Mouse (Mus musculus) kidney, embryonic 15.5 days (tissue): ENCODE measurements around the gene Cript. TPM values are rescaled to one million over a fixed set of nuclear protein-coding genes. Genes with fewer than 3 reads are reported as not detected.
"Not testable (repeated sequence)": the region's sequence is repeated elsewhere in the genome, so short reads cannot be mapped to it uniquely, and the experiment has no call there.

Source experiments
- ATAC-seq: fragments of 200-750 bp; cut with Nextera tagmentation; replicated peaks from 2 replicates; pipeline ENCODE4 v1.8.0; 2017; ENCODE audit warnings: moderate TSS enrichment; ENCODE audit not compliant: low FRiP score
- H3K27ac ChIP-seq: fragments of 300-500 bp; sonication (generic); 2 replicates; pipeline ENCODE4 v1.5.1; 2015; ENCODE audit warnings: mild to moderate bottlenecking, inconsistent platforms
- H3K27me3 ChIP-seq: fragments of 300-500 bp; sonication (generic); 2 replicates; pipeline ENCODE4 v1.6.1; 2015; ENCODE audit warnings: inconsistent platforms
- H3K36me3 ChIP-seq: fragments of 300-500 bp; sonication (generic); 2 replicates; pipeline ENCODE4 v1.6.1; 2015; ENCODE audit warnings: inconsistent platforms
- H3K4me1 ChIP-seq: fragments of 300-500 bp; sonication (generic); 2 replicates; pipeline ENCODE4 v1.6.1; 2015; ENCODE audit warnings: inconsistent platforms
- H3K4me2 ChIP-seq: fragments of 300-500 bp; sonication (generic); 2 replicates; pipeline ENCODE4 v1.6.1; 2015; ENCODE audit warnings: moderate library complexity, mild to moderate bottlenecking, inconsistent platforms
- H3K4me3 ChIP-seq: fragments of 300-500 bp; sonication (generic); replicated peaks from 2 replicates; pipeline ENCODE4 v1.5.1; 2015; ENCODE audit warnings: mild to moderate bottlenecking, inconsistent platforms
- H3K9ac ChIP-seq: fragments of 300-500 bp; sonication (generic); 2 replicates; pipeline ENCODE4 v1.6.1; 2015; ENCODE audit warnings: mild to moderate bottlenecking, inconsistent platforms
- H3K9me3 ChIP-seq: fragments of 300-500 bp; sonication (generic); replicated peaks from 2 replicates; pipeline ENCODE4 v1.6.1; 2016; ENCODE audit warnings: inconsistent platforms
- WGBS: fragments of 180-500 bp; shearing (Covaris S2); methylation state at CpG from one replicate; pipeline ENCODE4 v1.1.7; 2015; ENCODE audit warnings: mixed read lengths; 5-methylcytosine and 5-hydroxymethylcytosine counted together
- polyA plus RNA-seq: library from polyadenylated mRNA; unstranded; fragments of >200 nt; fragmentation: Nextera tagmentation; extraction: Ambion mirVana; gene quantifications from 2 replicates; pipeline ENCODE4 v1.2.1, GENCODE M21; 2015

The Cript gene
- polyA plus RNA-seq, 1 experiment from 2014 or later, result 136 TPM

DNA sequence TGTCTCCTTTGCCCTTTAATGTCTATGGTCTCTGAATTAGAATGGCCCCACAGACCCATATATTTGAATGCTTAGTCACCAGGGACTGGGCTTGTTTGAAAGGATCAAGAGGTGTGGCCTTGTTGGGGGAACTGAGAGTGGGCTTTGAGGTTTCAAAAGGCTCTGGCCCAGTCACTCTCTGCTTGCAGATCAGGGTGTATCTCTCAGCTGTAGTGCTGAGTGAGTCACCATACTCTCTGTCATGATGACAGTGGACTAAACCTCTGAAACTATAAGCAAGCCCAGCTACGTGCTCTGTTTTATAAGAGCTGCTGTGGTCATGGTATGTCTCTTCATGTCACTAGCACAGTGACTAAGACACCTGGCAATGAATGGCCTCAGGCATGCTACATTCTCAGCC lies 27.1 kb downstream of the Cript start:
- no peaks in the 10 kb centered on the region for H3K27me3 ChIP-seq
- H3K9me3 ChIP-seq, result no peaks in the 10 kb centered on the region
- H3K27ac ChIP-seq, result no peak overlapping the region
- H3K4me2 ChIP-seq, result no peak overlapping the region
- H3K4me3 ChIP-seq, result no peak overlapping the region
- H3K36me3 ChIP-seq, result no peaks in the 10 kb centered on the region
- no peak for ATAC-seq
- WGBS, result 91% methylated on average over 1 of the region's 1 CpGs
- H3K4me1 ChIP-seq, result peaks cover 29% of the 10 kb centered on the region
- H3K9ac ChIP-seq, result no peak overlapping the region

DNA sequence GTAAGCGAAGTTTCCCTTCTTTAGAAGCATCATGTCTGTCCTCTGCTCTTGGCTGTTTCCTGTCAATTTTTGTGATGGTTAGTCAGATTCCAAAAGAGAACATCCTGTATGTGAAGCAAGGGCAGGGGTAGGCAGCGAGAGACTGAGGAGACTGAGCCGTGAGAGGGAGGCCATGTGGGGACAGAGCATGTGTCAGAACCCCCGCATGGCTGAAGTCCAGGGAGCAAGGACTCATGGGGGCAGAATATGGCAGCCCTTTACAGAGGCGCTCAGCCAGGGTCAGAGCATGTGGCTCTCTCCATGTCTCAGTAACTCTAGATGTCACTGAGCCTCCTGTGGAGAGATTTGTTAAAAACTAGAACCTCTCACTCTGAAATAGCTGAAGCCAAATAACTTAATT lies 28.6 kb downstream of the Cript start:
- no peak overlapping the region for H3K4me2 ChIP-seq
- H3K4me1 ChIP-seq, result peaks cover 35% of the 10 kb centered on the region
- H3K9ac ChIP-seq, result no peak overlapping the region
- no peak for ATAC-seq
- H3K27me3 ChIP-seq, result no peaks in the 10 kb centered on the region
- 66% methylated on average over 5 of the region's 5 CpGs for WGBS
- H3K36me3 ChIP-seq, result no peaks in the 10 kb centered on the region
- no peak overlapping the region for H3K4me3 ChIP-seq
- H3K27ac ChIP-seq, result peak overlapping the region; percentile 85; the same call in 1 of the 2 replicates
- H3K9me3 ChIP-seq, result no peaks in the 10 kb centered on the region

DNA sequence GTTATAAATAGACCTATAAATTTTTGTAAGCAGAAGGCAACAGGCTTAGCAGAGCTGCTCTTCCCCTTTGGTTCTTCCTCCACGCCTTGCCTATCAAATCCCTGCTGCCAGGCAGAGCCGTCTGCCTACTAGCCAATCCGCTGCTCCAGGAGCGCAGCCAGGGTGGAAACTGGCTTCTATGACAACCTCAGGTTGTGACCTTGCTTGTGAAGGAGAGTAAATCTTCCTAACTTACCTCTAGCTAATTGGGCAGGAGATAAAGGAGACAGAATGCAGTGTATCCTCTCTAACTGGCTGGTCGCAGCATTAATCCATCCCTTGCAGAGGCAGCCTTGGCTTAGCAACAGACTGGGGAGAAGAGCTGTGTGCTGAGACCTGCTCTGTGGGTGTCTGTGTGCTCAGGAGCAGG lies 29.7 kb downstream of the Cript start:
- Histone ChIP-seq H3K27ac (peak overlapping the region; percentile 85), H3K36me3 (no peaks in the 10 kb centered on the region), H3K9ac (no peak overlapping the region), H3K4me2 (0 out of 2 replicates have a peak overlapping the region, but pooled peaks have one; percentile 1), H3K4me3 (no peak overlapping the region), H3K27me3 (no peaks in the 10 kb centered on the region), H3K9me3 (no peaks in the 10 kb centered on the region), H3K4me1 (peaks cover 35% of the 10 kb centered on the region)
- WGBS, result 6% methylated on average over 5 of the region's 5 CpGs
- peak; percentile 85 for ATAC-seq

DNA sequence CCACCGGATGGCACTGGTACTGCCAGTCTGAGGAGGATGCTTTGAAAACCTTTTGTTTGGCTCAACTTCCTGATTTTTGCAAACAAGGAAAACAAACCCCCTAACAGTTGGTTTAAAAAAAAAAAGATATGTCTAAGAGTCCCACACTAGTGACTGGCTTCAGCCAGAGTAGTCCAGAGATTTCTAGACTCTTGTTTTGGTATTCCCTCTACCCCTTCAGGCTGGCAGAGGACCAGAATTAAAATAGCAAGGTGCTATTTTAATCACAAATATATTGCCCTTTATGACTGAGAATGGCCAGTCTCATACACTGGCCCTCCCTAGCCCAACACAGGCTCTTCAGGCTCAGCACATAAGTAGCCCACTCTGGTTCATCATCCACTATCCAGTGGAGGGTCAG lies 30.3 kb downstream of the Cript start:
- no peak overlapping the region for H3K9ac ChIP-seq
- H3K4me2 ChIP-seq, result no peak overlapping the region
- peak overlapping the region; percentile 85 for H3K27ac ChIP-seq
- no peaks in the 10 kb centered on the region for H3K36me3 ChIP-seq
- H3K4me1 ChIP-seq, result peaks cover 30% of the 10 kb centered on the region
- no peak for ATAC-seq
- WGBS, result 45% methylated on average over 1 of the region's 1 CpGs
- no peaks in the 10 kb centered on the region for H3K9me3 ChIP-seq
- no peak overlapping the region for H3K4me3 ChIP-seq
- H3K27me3 ChIP-seq, result no peaks in the 10 kb centered on the region

DNA sequence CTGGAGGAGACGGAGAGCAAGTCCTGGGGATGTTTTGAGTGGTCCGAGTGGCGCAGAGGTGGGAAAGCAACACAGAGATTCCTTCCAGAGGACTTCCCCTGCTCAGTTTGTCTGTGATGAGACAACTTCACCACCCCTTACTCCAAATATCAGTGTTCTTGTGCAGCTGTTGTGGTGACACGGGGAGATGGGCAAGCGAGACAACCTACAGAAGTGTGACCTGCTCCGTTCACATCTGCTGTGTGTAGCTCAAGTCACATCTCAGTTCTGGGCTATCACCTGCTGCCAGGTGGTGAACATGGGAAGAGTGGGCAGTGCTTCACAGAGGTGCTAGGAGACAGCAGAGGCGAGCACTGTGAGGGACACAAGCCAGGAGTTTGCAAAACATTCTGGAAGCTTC lies 31.4 kb downstream of the Cript start:
- Histone ChIP-seq H3K4me2 (no peak overlapping the region), H3K27me3 (no peaks in the 10 kb centered on the region), H3K27ac (no peak overlapping the region), H3K4me3 (no peak overlapping the region), H3K36me3 (no peaks in the 10 kb centered on the region), H3K9me3 (no peaks in the 10 kb centered on the region), H3K9ac (no peak overlapping the region), H3K4me1 (peaks cover 30% of the 10 kb centered on the region)
- no peak for ATAC-seq
- 88% methylated on average over 7 of the region's 7 CpGs for WGBS

GRCm38 (mm10) chr17:87057486-87058266 lies 32.3 kb downstream of the Cript start:
- no peak for ATAC-seq
- H3K4me3 ChIP-seq, result no peak overlapping the region
- H3K4me1 ChIP-seq, result peaks cover 32% of the 10 kb centered on the region
- H3K27ac ChIP-seq, result 0 out of 2 replicates have a peak overlapping the region, but pooled peaks have one; percentile 45
- no peak overlapping the region for H3K4me2 ChIP-seq
- no peaks in the 10 kb centered on the region for H3K27me3 ChIP-seq
- H3K9me3 ChIP-seq, result no peaks in the 10 kb centered on the region
- H3K36me3 ChIP-seq, result no peaks in the 10 kb centered on the region
- 67% methylated on average over 8 of the region's 8 CpGs for WGBS
- no peak overlapping the region for H3K9ac ChIP-seq

DNA sequence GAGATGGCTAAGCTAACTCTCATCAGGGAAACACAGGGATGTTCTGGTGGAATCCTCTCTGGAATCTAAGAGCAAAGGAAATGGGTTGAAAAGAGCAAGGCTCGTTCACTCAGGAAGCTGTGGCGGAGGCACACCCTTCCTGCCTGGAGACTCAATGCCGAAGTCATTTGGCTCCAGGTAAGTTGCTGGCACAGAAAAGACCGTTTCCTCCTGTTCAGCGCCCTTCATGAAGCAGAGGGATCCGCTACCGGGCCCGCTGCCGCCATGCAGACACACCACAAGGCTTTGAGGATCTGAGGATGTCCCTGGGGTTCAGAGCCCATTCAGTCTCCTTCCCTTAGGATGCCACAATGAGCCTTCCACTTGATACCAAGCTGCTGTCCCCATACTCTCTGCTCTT lies 37.3 kb downstream of the Cript start:
- peak overlapping the region; percentile 79 for H3K27ac ChIP-seq
- WGBS, result 78% methylated on average over 9 of the region's 9 CpGs

DNA sequence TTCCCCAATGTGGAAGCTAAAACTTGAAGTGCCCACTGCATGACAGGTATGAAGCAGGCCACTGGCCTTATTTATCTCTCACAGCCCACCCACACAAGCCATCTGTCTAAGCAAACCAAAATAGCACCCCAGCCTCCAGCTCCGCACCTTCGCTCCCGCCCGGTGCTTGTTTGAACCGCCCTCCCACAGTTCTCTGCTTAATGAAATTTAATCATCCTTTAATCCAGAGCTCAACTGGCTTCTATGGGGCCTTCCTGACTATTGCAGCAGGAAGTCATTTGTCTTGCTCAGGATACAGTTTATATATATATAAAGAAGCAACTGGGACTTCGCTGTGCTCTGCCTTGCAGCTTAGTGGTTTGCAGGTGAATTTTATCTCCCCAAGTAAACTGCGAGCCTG lies 38.1 kb downstream of the Cript start:
- H3K4me3 ChIP-seq, result no peak overlapping the region
- no peaks in the 10 kb centered on the region for H3K9me3 ChIP-seq
- no peaks in the 10 kb centered on the region for H3K36me3 ChIP-seq
- H3K27ac ChIP-seq, result peak overlapping the region; percentile 79
- H3K27me3 ChIP-seq, result no peaks in the 10 kb centered on the region
- H3K4me1 ChIP-seq, result peaks cover 18% of the 10 kb centered on the region
- no peak overlapping the region for H3K9ac ChIP-seq
- peak; percentile 83 for ATAC-seq
- WGBS, result 34% methylated on average over 7 of the region's 7 CpGs
- 0 out of 2 replicates have a peak overlapping the region, but pooled peaks have one; percentile 8 for H3K4me2 ChIP-seq

More for the DNA sequence above, 37.3 kb downstream of the Cript start:
- H3K4me3 ChIP-seq, result no peak overlapping the region
- no peak overlapping the region for H3K9ac ChIP-seq
- no peaks in the 10 kb centered on the region for H3K9me3 ChIP-seq
- no peaks in the 10 kb centered on the region for H3K36me3 ChIP-seq
- H3K27me3 ChIP-seq, result no peaks in the 10 kb centered on the region
- no peak overlapping the region for H3K4me2 ChIP-seq
- peaks cover 23% of the 10 kb centered on the region for H3K4me1 ChIP-seq
- ATAC-seq, result no peak

- ATAC-seq, result no peak
- Histone ChIP-seq H3K4me3 (no peak overlapping the region), H3K36me3 (no peaks in the 10 kb centered on the region), H3K4me1 (peaks cover 18% of the 10 kb centered on the region), H3K4me2 (peak overlapping the region; percentile 17; the same call in 1 of the 2 replicates), H3K9ac (no peak overlapping the region), H3K9me3 (no peaks in the 10 kb centered on the region), H3K27me3 (no peaks in the 10 kb centered on the region), H3K27ac (peak overlapping the region; percentile 79; the same call in 1 of the 2 replicates)
- WGBS, result 57% methylated on average over 6 of the region's 6 CpGs
Observed at GRCm38 (mm10) chr17:87063969-87064368, 38.6 kb downstream of the Cript start.

DNA sequence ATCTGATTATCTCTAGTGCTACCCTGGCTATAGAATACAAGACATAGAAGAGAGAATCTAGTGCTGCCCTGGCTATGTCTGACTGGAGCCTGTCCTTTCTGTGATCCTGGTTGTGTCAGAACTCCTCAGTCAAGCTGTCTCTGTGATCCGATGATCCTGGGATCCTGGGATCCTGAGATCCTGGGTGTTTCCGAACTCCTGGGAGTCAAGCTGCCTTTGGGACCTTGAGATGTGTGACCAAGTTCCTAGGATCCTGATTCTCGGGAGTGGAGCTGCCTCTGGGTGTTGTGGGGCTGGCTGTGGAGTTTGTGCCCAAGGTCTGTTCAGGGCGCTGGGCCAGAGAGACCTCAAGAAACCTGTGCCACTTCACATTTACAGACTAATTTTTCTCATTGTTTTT lies 43.6 kb downstream of the Cript start:
- Histone ChIP-seq H3K36me3 (no peaks in the 10 kb centered on the region), H3K4me1 (peaks cover 2% of the 10 kb centered on the region; the same call in 1 of the 2 replicates)

DNA sequence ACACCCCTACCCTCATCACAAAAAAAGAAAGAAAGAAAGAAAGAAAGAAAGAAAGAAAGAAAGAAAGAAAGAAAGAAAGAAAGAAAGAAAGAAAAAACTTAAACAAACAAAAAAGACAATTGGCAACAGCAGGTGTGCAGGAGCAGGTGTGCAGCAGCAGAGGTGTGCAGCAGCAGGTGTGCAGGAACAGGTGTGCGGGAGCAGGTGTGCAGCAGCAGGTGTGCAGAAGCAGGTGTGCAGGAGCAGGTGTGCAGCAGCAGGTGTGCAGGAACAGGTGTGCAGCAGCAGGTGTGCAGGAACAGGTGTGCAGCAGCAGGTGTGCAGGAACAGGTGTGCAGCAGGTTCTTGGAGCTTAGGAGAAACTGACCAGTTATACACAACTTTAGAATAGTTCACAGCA lies 46.8 kb downstream of the Cript start:
- not testable (repeated sequence) for H3K27ac ChIP-seq, H3K27me3 ChIP-seq, H3K4me2 ChIP-seq, H3K4me1 ChIP-seq, H3K36me3 ChIP-seq, H3K9me3 ChIP-seq, ATAC-seq, H3K9ac ChIP-seq, H3K4me3 ChIP-seq
- 88% methylated on average over 1 of the region's 1 CpGs for WGBS

More for the DNA sequence above, 43.6 kb downstream of the Cript start:
- Histone ChIP-seq H3K27me3 (no peaks in the 10 kb centered on the region), H3K27ac (no peak overlapping the region), H3K9me3 (no peaks in the 10 kb centered on the region), H3K4me2 (no peak overlapping the region), H3K9ac (no peak overlapping the region), H3K4me3 (no peak overlapping the region)
- no peak for ATAC-seq
- WGBS, result 93% methylated on average over 4 of the region's 4 CpGs

- Histone ChIP-seq H3K27ac (no peak overlapping the region), H3K4me2 (no peak overlapping the region), H3K4me1 (no peaks in the 10 kb centered on the region), H3K4me3 (no peak overlapping the region), H3K9ac (no peak overlapping the region), H3K9me3 (no peaks in the 10 kb centered on the region), H3K36me3 (no peaks in the 10 kb centered on the region), H3K27me3 (no peaks in the 10 kb centered on the region)
- no peak for ATAC-seq
- WGBS, result 42% methylated on average over 5 of the region's 5 CpGs
Observed at GRCm38 (mm10) chr17:87072766-87073440, 47.6 kb downstream of the Cript start.
